Mouse (Mus musculus) gastrocnemius, postnatal 36 days (tissue): Measurements from ENCODE around the gene Lyrm7. TPM values are rescaled to one million over a fixed set of nuclear protein-coding genes. Genes with fewer than 3 reads are reported as not detected.

ENCODE experiments used
- DNase-seq, 2 experiments: peaks; one replicate each; pipeline ENCODE4 v3.0.0; 2022
- intact Hi-C: fragments of 180-260 bp; cut with DNase I; formaldehyde crosslinking; loops from one replicate; pipeline ENCODE4 v1.15.1; 2025
- total RNA-seq, 2 experiments: library from RNA; stranded (reverse); gene quantifications; 2 replicates each; pipeline ENCODE4 v1.2.3; 2021

The Lyrm7 gene
- total RNA-seq, 2 experiments from 2014 or later = 16.8 to 24.0 TPM

DNA sequence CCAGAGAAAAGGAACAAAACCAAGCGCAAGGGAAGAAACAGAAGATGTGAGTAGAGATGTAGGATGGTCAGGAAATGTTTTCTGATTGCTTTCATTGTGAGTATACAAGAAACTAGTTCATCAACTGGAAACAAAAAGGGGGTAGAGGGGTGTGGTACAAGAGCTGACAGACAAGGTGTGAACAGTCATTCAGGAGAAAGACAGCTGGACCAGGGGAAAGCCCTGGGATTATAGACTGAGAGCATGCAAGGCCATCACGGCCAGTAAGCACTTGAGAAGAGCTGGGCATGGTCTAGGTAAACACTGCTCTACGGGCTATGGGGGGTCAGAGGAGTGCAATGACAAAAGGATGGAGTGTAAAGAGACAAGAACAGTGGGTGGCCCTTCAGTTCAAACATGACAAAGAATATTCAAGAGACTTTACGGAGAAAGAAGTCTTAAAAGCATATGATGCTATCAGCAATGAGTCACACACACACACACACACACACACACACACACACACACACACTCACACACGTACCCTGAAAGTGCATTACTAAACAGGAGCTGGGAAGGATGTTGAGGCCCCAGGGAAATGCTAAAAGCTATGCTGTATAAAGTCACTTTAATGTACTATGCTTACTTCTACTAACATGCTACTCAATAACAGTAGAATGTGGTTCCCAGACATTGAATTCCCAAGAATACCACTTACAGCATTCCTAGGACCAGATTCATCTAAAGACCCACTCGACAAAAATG, 83.2 kb downstream of the Lyrm7 start:
- intact Hi-C loops = no loop called here
- no peak for DNase-seq

Other genes with a start within 250 kb of the Lyrm7 start
- 10 to 100 TPM; 13.8 to 16.3 TPM for gene Cdc42se2, start 73.2 kb downstream of the Lyrm7 start, total RNA-seq
- 100 to 1,000 TPM; 161 to 192 TPM for gene Hint1, start 5.5 kb upstream of the Lyrm7 start, total RNA-seq
- gene Gpx3, start 41.5 kb upstream of the Lyrm7 start, total RNA-seq = 10 to 100 TPM; 27.6 to 44.7 TPM
- 10 to 100 TPM; 29.7 to 32.3 TPM for gene Tnip1, start 102.0 kb upstream of the Lyrm7 start, total RNA-seq
- gene Anxa6, start 172.5 kb upstream of the Lyrm7 start, total RNA-seq = 100 to 1,000 TPM; 168 to 176 TPM
- gene Ccdc69, start 217.2 kb upstream of the Lyrm7 start, total RNA-seq = 1 to 10 TPM; 3.5 to 4.9 TPM
- 1 to 10 TPM; 7.0 to 7.2 TPM for gene Gm2a, start 237.2 kb upstream of the Lyrm7 start, total RNA-seq